Mouse (Mus musculus) midbrain, postnatal 0 days (tissue): Measurements from ENCODE around the gene Zfp628. TPM values are rescaled to one million over a fixed set of nuclear protein-coding genes. Genes with fewer than 3 reads are reported as not detected.

Experiments used
- ATAC-seq: fragments of 200-750 bp; cut with Nextera tagmentation; 2 replicates; pipeline ENCODE4 v1.8.0; 2017; ENCODE audit warnings: moderate number of reproducible peaks, mild to moderate bottlenecking, moderate TSS enrichment, moderate library complexity; ENCODE audit not compliant: low FRiP score
- DNase-seq: peaks from one replicate; pipeline ENCODE4 v3.0.0-alpha.2; 2015; ENCODE audit warnings: low spot score
- H3K27ac ChIP-seq: fragments of 300-500 bp; sonication (generic); 2 replicates; pipeline ENCODE4 v1.5.1; 2014; ENCODE audit warnings: low read depth, mild to moderate bottlenecking, low read length, mixed read lengths
- H3K27me3 ChIP-seq: fragments of 300-500 bp; sonication (generic); 2 replicates; pipeline ENCODE4 v1.6.1; 2014; ENCODE audit warnings: low read length, control low read depth, mixed read lengths; ENCODE audit not compliant: insufficient read depth
- H3K36me3 ChIP-seq: fragments of 300-500 bp; sonication (generic); 2 replicates; pipeline ENCODE4 v1.6.1; 2014; ENCODE audit warnings: low read length, control low read depth, mixed read lengths; ENCODE audit not compliant: insufficient read depth
- H3K4me1 ChIP-seq: fragments of 300-500 bp; sonication (generic); 2 replicates; pipeline ENCODE4 v1.6.1; 2014; ENCODE audit warnings: mild to moderate bottlenecking, control low read depth, antibody characterized with exemption, low read length, mixed read lengths; ENCODE audit not compliant: insufficient read depth
- H3K4me2 ChIP-seq: fragments of 300-500 bp; sonication (generic); 2 replicates; pipeline ENCODE4 v1.6.1; 2014; ENCODE audit warnings: low read depth, mild to moderate bottlenecking, low read length, mixed read lengths; ENCODE audit not compliant: poor library complexity, severe bottlenecking
- H3K4me3 ChIP-seq: fragments of 300-500 bp; sonication (generic); 2 replicates; pipeline ENCODE4 v1.5.1; 2014; ENCODE audit warnings: low read depth, mild to moderate bottlenecking, low read length, moderate library complexity
- H3K9ac ChIP-seq: fragments of 300-500 bp; sonication (generic); replicated peaks from 2 replicates; pipeline ENCODE4 v1.6.1; 2014; ENCODE audit warnings: mild to moderate bottlenecking, low read length, moderate library complexity, mixed read lengths; ENCODE audit not compliant: poor library complexity, severe bottlenecking
- H3K9me3 ChIP-seq: fragments of 300-500 bp; sonication (generic); 2 replicates; pipeline ENCODE4 v1.6.1; 2016; ENCODE audit warnings: low read length, control low read depth
- CTCF ChIP-seq: IDR thresholded peaks from 2 replicates; pipeline ENCODE4 v1.5.1; 2016; ENCODE audit warnings: antibody characterized with exemption, mild to moderate bottlenecking
- WGBS: fragments of 180-500 bp; shearing (Covaris S2); extraction: QIAGEN DNeasy Blood & Tissue Kit; methylation state at CpG from one replicate; pipeline ENCODE4 v1.1.7; 2014; 5-methylcytosine and 5-hydroxymethylcytosine counted together
- polyA plus RNA-seq: library from polyadenylated mRNA; unstranded; fragments of >200 nt; fragmentation: Nextera tagmentation; extraction: Ambion mirVana; gene quantifications from 2 replicates; pipeline ENCODE4 v1.2.1, GENCODE M21; 2015
- total RNA-seq: library from RNA; depleted of rRNA; stranded (reverse); fragments of >200 nt; gene quantifications from 2 replicates; pipeline ENCODE4 v1.2.3, GENCODE M21; 2014

The Zfp628 gene
- total and polyA plus RNA-seq, 2 experiments from 2014 or later: 5.6 to 12.3 TPM

DNA sequence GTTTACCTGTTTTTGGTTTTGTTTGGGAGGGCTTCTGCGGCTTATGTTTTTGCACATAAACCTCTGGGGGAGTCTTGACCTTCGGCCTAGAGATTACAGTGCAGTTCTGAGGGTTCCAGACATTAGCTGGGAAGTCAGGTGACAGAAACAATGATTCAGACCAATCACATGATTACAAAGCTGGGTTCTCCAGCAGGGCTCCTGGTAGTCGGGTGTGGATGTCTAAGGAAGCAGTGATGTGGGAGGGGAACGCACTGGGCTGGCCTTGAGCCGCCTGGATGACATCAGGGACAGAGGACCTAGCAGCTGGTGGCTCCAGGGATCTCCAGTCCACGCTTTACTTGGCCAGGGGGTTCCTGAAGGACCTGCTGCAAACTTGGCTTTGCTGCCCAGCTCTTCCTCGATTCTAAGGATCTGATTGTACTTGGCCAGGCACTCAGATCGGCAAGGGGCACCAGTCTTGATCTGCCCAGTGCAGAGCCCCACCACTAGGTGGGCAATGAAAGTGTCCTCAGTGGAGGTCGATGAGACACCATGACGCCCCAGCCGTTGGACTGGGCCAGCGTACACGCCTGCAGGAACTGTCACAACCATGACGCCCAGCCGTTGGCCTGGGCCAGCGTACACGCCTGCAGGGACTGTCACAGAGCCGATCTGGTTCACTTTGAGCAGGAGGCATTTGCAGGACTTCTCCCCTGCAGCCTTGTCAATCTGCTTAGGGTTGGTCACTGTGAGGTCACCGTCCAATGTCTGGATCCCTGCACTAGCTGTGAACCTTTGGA lies 35.7 kb downstream of the Zfp628 start:
- Histone ChIP-seq H3K4me3 (no peak overlapping the region), H3K9ac (no peak overlapping the region), H3K27ac (no peak overlapping the region), H3K9me3 (no peaks in the 10 kb centered on the region), H3K4me1 (no peaks in the 10 kb centered on the region), H3K27me3 (no peaks in the 10 kb centered on the region), H3K36me3 (no peaks in the 10 kb centered on the region), H3K4me2 (no peak overlapping the region)
- DNase-seq: no peak
- 86% methylated on average over 19 of the region's 19 CpGs for WGBS
- no peak for ATAC-seq
- no peak for TF ChIP-seq CTCF

GRCm38 (mm10) chr7:4953815-4954445 lies 38.9 kb downstream of the Zfp628 start:
- Histone ChIP-seq H3K27ac (no peak overlapping the region), H3K9ac (0 out of 2 replicates have a peak overlapping the region, but pooled peaks have one; percentile 4), H3K27me3 (no peaks in the 10 kb centered on the region), H3K4me3 (no peak overlapping the region), H3K4me1 (no peaks in the 10 kb centered on the region), H3K36me3 (no peaks in the 10 kb centered on the region), H3K9me3 (no peaks in the 10 kb centered on the region), H3K4me2 (no peak overlapping the region)
- WGBS: 32% methylated on average over 10 of the region's 10 CpGs
- TF ChIP-seq CTCF: no peak
- ATAC-seq (no peak), DNase-seq (peak; percentile 12)

DNA sequence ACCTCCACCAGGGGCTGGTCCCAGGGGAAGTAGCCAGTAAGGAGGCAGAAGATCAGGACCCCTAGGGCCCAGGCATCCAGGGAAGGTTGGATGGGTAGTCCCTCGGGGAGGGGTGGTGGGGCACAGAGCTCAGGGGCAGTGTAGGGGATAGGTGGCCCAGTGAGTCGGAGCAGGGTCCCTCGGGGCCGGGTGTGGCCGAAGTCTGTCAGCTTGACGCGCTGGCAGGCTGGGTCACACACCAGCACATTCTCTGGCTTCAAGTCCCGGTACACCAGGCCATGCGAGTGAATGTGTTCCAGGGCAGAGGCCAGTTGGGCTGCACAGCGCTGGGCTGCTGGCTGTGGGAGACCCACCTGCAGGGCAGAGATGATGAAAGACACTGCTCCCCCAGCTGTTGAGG lies 42.3 kb downstream of the Zfp628 start:
- DNase-seq (no peak), ATAC-seq (no peak)
- Histone ChIP-seq H3K27me3 (no peaks in the 10 kb centered on the region), H3K9ac (no peak overlapping the region), H3K4me2 (no peak overlapping the region), H3K27ac (no peak overlapping the region), H3K9me3 (no peaks in the 10 kb centered on the region), H3K36me3 (no peaks in the 10 kb centered on the region), H3K4me3 (no peak overlapping the region), H3K4me1 (no peaks in the 10 kb centered on the region)
- 84% methylated on average over 10 of the region's 10 CpGs for WGBS
- no peak for TF ChIP-seq CTCF

- Histone ChIP-seq H3K4me2 (no peak overlapping the region), H3K27me3 (no peaks in the 10 kb centered on the region), H3K36me3 (no peaks in the 10 kb centered on the region), H3K4me1 (no peaks in the 10 kb centered on the region), H3K9me3 (no peaks in the 10 kb centered on the region), H3K9ac (no peak overlapping the region), H3K4me3 (no peak overlapping the region), H3K27ac (no peak overlapping the region)
- WGBS: 80% methylated on average over 5 of the region's 5 CpGs
- ATAC-seq (no peak), DNase-seq (no peak)
- no peak for TF ChIP-seq CTCF
These were observed 48.5 kb downstream of the Zfp628 start for GRCm38 (mm10) chr7:4963527-4963926.

GRCm38 (mm10) chr7:4964272-4964671 lies 49.3 kb downstream of the Zfp628 start, which contains the start of gene Sbk2:
TSS of gene Sbk2 (minus strand) at chr7:4964406.
- no peak within 1 kb of the TSS; the same call in 1 of the 2 replicates for H3K9ac ChIP-seq

DNA sequence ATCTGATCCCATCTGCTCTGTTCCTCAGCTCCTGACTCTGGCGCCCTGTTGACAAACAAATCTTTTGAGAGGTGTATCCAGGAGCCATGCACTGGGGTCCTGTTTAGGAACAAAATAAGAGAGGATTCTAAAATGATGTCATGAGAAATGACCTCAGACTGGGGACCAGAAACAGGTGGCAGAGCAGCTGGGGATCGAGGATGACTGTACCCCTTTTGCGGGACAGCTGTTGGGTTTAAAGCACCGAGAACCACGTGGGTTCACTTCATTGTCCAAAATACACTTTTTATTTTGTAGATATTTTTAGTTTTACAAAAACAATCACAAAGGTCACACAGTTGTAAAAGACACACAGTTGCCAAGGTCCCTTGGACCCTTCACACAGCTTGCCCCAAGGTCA lies 50.0 kb downstream of the Zfp628 start:
- no peaks in the 10 kb centered on the region for H3K9me3 ChIP-seq
- DNase-seq (no peak), ATAC-seq (no peak)
- no peak for TF ChIP-seq CTCF
- H3K4me2 ChIP-seq: no peak overlapping the region
- no peaks in the 10 kb centered on the region for H3K36me3 ChIP-seq
- H3K9ac ChIP-seq: no peak overlapping the region
- no peak overlapping the region for H3K4me3 ChIP-seq
- no peaks in the 10 kb centered on the region for H3K27me3 ChIP-seq
- no peaks in the 10 kb centered on the region for H3K4me1 ChIP-seq
- 79% methylated on average over 5 of the region's 5 CpGs for WGBS
- no peak overlapping the region for H3K27ac ChIP-seq

More at GRCm38 (mm10) chr7:4964272-4964671, 49.3 kb downstream of the Zfp628 start, which contains the start of gene Sbk2:
- H3K9me3 ChIP-seq: no peaks in the 10 kb centered on the region
- no peaks in the 10 kb centered on the region for H3K4me1 ChIP-seq
- H3K36me3 ChIP-seq: no peaks in the 10 kb centered on the region
- no peak within 1 kb of the TSS for H3K27ac ChIP-seq
- peak; percentile 79 for TF ChIP-seq CTCF
- ATAC-seq: peak; percentile 81
- no peak within 1 kb of the TSS for H3K4me3 ChIP-seq
- H3K27me3 ChIP-seq: no peaks in the 10 kb centered on the region
- DNase-seq: peak; percentile 71
- 7% methylated on average over 10 of the region's 10 CpGs for WGBS
- peak within 1 kb of the TSS; percentile 26 for H3K4me2 ChIP-seq
